Mouse (Mus musculus): ENCODE measurements at regions not wholly inside any gene's neighbourhood (a gene's known extent, or its start where the extent isn't known, plus 50 kb on each side); places are given as distances from the start of the nearest gene placed in this dataset.

DNA sequence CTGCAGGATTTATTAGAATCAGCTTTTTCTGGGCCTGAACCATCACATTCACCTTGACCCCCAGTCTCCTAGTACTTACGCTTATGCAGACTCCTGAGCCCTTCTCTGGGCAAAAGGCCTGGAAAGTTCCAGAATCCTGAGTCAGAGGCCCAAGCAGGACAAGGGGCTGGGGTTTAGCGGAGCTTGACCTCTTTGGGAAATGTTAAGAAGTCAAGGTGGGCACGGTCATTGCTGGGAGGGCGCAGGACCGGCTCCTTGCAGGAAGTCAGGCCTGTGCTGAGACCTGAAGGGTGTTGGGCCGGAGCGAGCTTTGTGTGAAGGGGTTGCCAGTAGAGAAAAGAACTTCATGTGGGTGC lies 127.9 kb upstream of the Mvb12b start:
- Histone ChIP-seq H3K4me1 (replicated peaks; ENCODE audit: low read depth, low read length) (peaks cover 13% of the 10 kb centered on the region; the same call in 1 of the 2 replicates), H3K27me3 (ENCODE audit: insufficient read depth, low read length) (no peaks in the 10 kb centered on the region)
- no peak for TF ChIP-seq NANOG (IDR thresholded peaks at IDR 0.05; ENCODE audit: borderline replicate concordance, low read length)
- TF ChIP-seq CTCF (conservative IDR thresholded peaks at IDR 0.05; ENCODE audit: low read length), result no peak
- no peak for TF ChIP-seq POU5F1 (IDR thresholded peaks at IDR 0.05; ENCODE audit: borderline replicate concordance, low read length)

DNA sequence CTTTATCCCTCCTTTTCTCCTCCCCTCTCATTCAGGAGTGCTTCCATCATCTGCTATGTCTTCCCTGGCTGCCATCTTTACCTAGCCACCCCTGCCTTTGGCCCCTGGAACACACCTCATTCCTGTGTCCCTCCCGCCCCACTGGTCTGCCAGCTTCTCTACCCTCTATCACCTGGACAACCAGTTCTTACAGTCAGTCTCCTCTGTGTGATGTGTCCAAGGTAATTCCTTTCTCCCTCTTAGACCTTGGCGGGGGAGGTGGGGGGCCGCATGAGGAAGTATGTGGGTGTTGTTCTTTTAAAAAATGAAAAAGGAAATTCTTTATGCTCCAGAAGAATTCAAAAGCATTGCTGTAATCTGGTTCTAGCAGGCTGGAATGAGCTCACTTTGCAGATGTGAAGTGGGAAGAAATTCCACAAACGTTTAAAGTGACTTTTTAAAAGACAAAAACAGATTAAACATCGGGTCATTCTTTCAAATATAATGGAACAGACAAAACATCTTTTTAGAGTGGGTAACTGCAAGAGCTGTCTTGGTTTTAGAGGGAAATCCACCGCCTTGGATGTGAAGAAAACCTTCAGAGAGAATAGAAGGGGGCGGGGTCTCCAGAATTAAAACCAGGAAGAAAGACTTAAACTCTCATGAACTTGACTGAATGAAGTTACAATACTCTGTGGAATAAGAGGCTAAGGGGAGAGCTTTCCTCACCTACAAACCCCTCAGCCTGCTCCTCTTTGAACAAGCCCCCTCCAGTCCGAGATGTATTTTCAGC lies 127.3 kb upstream of the Mvb12b start:
- Histone ChIP-seq H3K9me3 (ENCODE audit: low read length) (no peaks in the 10 kb centered on the region), H3K4me3 (replicated peaks; ENCODE audit: low read length) (no peak overlapping the region), H3K4me1 (replicated peaks; ENCODE audit: low read depth, low read length) (peaks cover 13% of the 10 kb centered on the region; the same call in 1 of the 2 replicates), H3K27me3 (ENCODE audit: insufficient read depth, low read length) (no peaks in the 10 kb centered on the region), H3K36me3 (ENCODE audit: insufficient read depth, low read length) (no peaks in the 10 kb centered on the region)
- no peak for TF ChIP-seq POU5F1 (IDR thresholded peaks at IDR 0.05; ENCODE audit: borderline replicate concordance, low read length)

More for the DNA sequence above, 127.9 kb upstream of the Mvb12b start:
- H3K4me3 ChIP-seq (replicated peaks; ENCODE audit: low read length), result no peak overlapping the region
- H3K9me3 ChIP-seq (ENCODE audit: low read length), result no peaks in the 10 kb centered on the region
- no peaks in the 10 kb centered on the region for H3K36me3 ChIP-seq (ENCODE audit: insufficient read depth, low read length)

DNA sequence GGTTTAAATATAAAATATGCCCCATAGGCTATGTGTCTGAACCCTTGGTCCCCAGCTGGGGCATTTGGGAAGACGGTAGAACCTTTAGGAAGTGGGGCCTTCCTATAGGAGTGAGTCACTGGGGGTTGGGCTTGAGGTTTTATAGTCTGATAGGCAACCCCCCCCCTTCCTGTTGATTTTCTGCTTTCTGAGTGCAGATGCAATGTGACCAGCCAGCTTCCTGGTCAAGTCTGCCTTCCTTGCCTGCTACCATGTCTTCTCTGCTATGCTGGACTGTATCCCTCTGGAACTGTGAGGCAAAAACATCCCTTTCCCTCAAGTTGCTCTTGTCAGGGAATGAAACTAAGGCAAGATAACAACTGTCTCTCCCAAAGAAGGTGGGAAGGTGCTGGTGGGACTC lies 122.4 kb upstream of the Mvb12b start:
- no peak for TF ChIP-seq CTCF (conservative IDR thresholded peaks at IDR 0.05; ENCODE audit: low read length)
- no peak for TF ChIP-seq POU5F1 (IDR thresholded peaks at IDR 0.05; ENCODE audit: borderline replicate concordance, low read length)
- no peak for TF ChIP-seq NANOG (IDR thresholded peaks at IDR 0.05; ENCODE audit: borderline replicate concordance, low read length)
- peaks cover 7% of the 10 kb centered on the region; the same call in 1 of the 2 replicates for H3K4me1 ChIP-seq (replicated peaks; ENCODE audit: low read depth, low read length)
- H3K36me3 ChIP-seq (ENCODE audit: insufficient read depth, low read length), result no peaks in the 10 kb centered on the region
- H3K9me3 ChIP-seq (ENCODE audit: low read length), result no peaks in the 10 kb centered on the region
- no peaks in the 10 kb centered on the region for H3K27me3 ChIP-seq (ENCODE audit: insufficient read depth, low read length)
- H3K4me3 ChIP-seq (replicated peaks; ENCODE audit: low read length), result no peak overlapping the region

DNA sequence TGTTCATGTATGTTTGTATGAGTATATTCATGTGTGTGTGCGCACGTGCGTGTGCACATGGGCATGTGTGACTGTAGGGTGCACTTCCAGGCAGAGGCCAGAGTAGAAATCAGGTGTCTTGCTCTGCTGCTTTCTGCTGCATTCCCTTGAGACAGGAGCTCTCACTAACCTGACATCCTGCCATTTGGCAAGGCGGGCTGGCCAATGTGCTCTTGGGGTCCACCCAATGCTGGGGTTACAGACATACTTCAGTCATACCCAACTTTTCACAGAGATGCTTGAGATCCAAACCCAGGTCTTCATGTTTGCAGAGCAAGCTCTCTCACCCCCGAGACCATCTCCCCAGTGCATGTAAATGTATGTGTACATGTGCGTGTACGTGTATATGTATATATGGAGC lies 120.2 kb upstream of the Mvb12b start:
- TF ChIP-seq POU5F1 (IDR thresholded peaks at IDR 0.05; ENCODE audit: borderline replicate concordance, low read length), result no peak
- no peak for TF ChIP-seq CTCF (conservative IDR thresholded peaks at IDR 0.05; ENCODE audit: low read length)
- no peak for TF ChIP-seq NANOG (IDR thresholded peaks at IDR 0.05; ENCODE audit: borderline replicate concordance, low read length)
- H3K4me1 ChIP-seq (replicated peaks; ENCODE audit: low read depth, low read length), result no peaks in the 10 kb centered on the region

DNA sequence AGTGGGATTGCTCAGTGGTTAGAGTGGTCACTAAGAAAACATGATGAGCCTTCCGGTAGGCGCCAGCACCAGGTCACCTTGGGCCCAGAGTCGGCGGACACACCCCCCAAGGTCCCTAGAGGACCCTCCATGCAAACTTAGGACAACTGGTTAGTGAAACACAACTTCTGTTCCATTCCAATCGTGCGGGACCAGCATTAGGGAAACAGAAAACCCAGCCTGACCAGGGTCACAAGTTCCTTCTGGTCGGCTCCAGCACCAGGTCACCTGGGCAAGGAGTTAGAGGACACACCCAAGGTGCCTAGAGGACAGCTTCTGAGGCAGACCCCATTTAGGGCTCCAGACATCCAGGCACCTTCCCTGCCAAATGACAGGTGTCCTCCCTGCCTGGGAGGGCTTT lies 109.4 kb upstream of the Mvb12b start:
- H3K9me3 ChIP-seq (ENCODE audit: low read length), result peaks cover 17% of the 10 kb centered on the region
- TF ChIP-seq NANOG (IDR thresholded peaks at IDR 0.05; ENCODE audit: borderline replicate concordance, low read length) (no peak), CTCF (conservative IDR thresholded peaks at IDR 0.05; ENCODE audit: low read length) (no peak), POU5F1 (IDR thresholded peaks at IDR 0.05; ENCODE audit: borderline replicate concordance, low read length) (no peak)
- H3K4me3 ChIP-seq (replicated peaks; ENCODE audit: low read length), result no peak overlapping the region
- H3K36me3 ChIP-seq (ENCODE audit: insufficient read depth, low read length), result no peaks in the 10 kb centered on the region
- no peaks in the 10 kb centered on the region for H3K4me1 ChIP-seq (replicated peaks; ENCODE audit: low read depth, low read length)
- no peaks in the 10 kb centered on the region for H3K27me3 ChIP-seq (ENCODE audit: insufficient read depth, low read length)

More for the DNA sequence above, 120.2 kb upstream of the Mvb12b start:
- no peaks in the 10 kb centered on the region for H3K9me3 ChIP-seq (ENCODE audit: low read length)
- no peaks in the 10 kb centered on the region for H3K27me3 ChIP-seq (ENCODE audit: insufficient read depth, low read length)
- no peaks in the 10 kb centered on the region for H3K36me3 ChIP-seq (ENCODE audit: insufficient read depth, low read length)
- H3K4me3 ChIP-seq (replicated peaks; ENCODE audit: low read length), result no peak overlapping the region

DNA sequence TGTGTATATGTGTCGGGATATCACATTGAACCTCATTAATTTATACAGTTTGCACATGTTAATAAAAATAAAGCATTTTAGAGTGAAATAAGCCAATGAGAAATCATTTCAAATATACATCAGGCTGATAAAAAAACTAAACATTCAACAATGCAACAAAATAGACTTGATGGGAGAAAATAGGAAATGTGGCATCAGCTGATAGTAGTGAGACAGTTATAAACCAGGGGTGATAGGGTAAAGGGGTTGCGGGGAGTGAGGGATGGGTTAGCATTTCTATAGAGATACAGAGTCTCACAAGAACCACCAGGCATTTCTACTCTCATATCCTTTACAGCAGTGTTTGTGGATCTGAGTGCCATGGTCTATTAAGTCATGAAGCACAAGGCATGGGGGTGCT lies 108.6 kb upstream of the Mvb12b start:
- no peaks in the 10 kb centered on the region for H3K36me3 ChIP-seq (ENCODE audit: insufficient read depth, low read length)
- peaks cover 17% of the 10 kb centered on the region for H3K9me3 ChIP-seq (ENCODE audit: low read length)
- no peak for TF ChIP-seq NANOG (IDR thresholded peaks at IDR 0.05; ENCODE audit: borderline replicate concordance, low read length)
- TF ChIP-seq POU5F1 (IDR thresholded peaks at IDR 0.05; ENCODE audit: borderline replicate concordance, low read length), result no peak
- TF ChIP-seq CTCF (conservative IDR thresholded peaks at IDR 0.05; ENCODE audit: low read length), result no peak
- H3K4me1 ChIP-seq (replicated peaks; ENCODE audit: low read depth, low read length), result no peaks in the 10 kb centered on the region
- H3K27me3 ChIP-seq (ENCODE audit: insufficient read depth, low read length), result no peaks in the 10 kb centered on the region
- no peak overlapping the region for H3K4me3 ChIP-seq (replicated peaks; ENCODE audit: low read length)

DNA sequence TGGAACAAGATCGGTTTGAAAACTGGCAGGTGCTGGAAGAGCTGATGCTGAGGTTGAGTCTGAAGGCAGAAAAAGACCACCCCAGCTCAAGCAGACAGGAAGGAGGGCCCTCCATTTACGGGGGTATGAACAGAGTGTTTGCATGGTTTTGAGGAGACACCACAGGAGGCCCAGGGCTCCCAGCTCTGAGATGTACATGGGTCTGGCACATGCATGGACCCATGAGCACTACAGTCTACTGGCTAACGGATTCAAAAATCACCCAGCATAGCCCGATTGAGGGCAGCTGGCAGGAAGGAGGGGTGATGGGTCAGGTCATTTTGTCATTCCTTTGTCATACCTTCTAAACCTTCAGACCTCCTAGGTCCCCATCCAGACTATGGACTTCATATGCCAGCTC lies 103.6 kb upstream of the Mvb12b start:
- no peaks in the 10 kb centered on the region for H3K36me3 ChIP-seq (ENCODE audit: insufficient read depth, low read length)
- no peaks in the 10 kb centered on the region for H3K9me3 ChIP-seq (ENCODE audit: low read length)
- no peak for TF ChIP-seq POU5F1 (IDR thresholded peaks at IDR 0.05; ENCODE audit: borderline replicate concordance, low read length)
- TF ChIP-seq NANOG (IDR thresholded peaks at IDR 0.05; ENCODE audit: borderline replicate concordance, low read length), result no peak
- no peak for TF ChIP-seq CTCF (conservative IDR thresholded peaks at IDR 0.05; ENCODE audit: low read length)
- peaks cover 3% of the 10 kb centered on the region; the same call in 1 of the 2 replicates for H3K27me3 ChIP-seq (ENCODE audit: insufficient read depth, low read length)
- H3K4me1 ChIP-seq (replicated peaks; ENCODE audit: low read depth, low read length), result peaks cover 6% of the 10 kb centered on the region; the same call in 1 of the 2 replicates
- H3K4me3 ChIP-seq (replicated peaks; ENCODE audit: low read length), result no peak overlapping the region

DNA sequence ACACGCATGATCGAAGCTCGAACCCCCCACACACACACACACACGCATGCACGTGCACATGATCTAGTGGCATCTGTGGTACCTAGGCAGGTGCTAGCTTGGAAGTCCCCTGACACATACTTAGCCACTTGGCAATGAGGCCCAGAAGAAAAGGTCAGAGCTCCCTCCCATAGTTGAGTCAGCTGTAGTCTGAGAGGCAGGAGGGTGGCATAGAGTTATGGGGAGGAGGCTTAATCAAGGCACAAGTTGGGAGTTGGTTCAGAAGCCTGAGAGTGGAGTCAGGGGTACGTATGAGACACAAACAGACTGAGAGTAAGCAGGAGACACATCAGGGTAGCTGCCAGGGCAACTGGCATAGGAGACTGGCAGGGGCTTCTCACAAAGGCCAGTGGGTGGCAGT lies 103.0 kb upstream of the Mvb12b start:
- no peaks in the 10 kb centered on the region for H3K36me3 ChIP-seq (ENCODE audit: insufficient read depth, low read length)
- H3K4me1 ChIP-seq (replicated peaks; ENCODE audit: low read depth, low read length), result peaks cover 6% of the 10 kb centered on the region; the same call in 1 of the 2 replicates
- no peak for TF ChIP-seq NANOG (IDR thresholded peaks at IDR 0.05; ENCODE audit: borderline replicate concordance, low read length)
- no peak for TF ChIP-seq POU5F1 (IDR thresholded peaks at IDR 0.05; ENCODE audit: borderline replicate concordance, low read length)
- TF ChIP-seq CTCF (conservative IDR thresholded peaks at IDR 0.05; ENCODE audit: low read length), result no peak
- no peak overlapping the region for H3K4me3 ChIP-seq (replicated peaks; ENCODE audit: low read length)
- H3K9me3 ChIP-seq (ENCODE audit: low read length), result no peaks in the 10 kb centered on the region
- H3K27me3 ChIP-seq (ENCODE audit: insufficient read depth, low read length), result peaks cover 3% of the 10 kb centered on the region; the same call in 1 of the 2 replicates

Data from E14TG2a.4 (cell line).